Mouse (Mus musculus) ES-Bruce4 (cell line): ENCODE results near the gene Blm.

Experiments
- CTCF ChIP-seq: IDR thresholded peaks from one replicate; pipeline ENCODE4 v1.8.1; 2011; ENCODE audit warnings: low read depth, low read length
- EP300 ChIP-seq: IDR thresholded peaks from 2 replicates; pipeline ENCODE4 v1.6.1; 2011; ENCODE audit warnings: low read depth, low read length; ENCODE audit not compliant: insufficient read depth
- POLR2A ChIP-seq: IDR thresholded peaks from one replicate; pipeline ENCODE4 v1.8.1; 2011; ENCODE audit warnings: low read length; ENCODE audit not compliant: insufficient read depth

DNA sequence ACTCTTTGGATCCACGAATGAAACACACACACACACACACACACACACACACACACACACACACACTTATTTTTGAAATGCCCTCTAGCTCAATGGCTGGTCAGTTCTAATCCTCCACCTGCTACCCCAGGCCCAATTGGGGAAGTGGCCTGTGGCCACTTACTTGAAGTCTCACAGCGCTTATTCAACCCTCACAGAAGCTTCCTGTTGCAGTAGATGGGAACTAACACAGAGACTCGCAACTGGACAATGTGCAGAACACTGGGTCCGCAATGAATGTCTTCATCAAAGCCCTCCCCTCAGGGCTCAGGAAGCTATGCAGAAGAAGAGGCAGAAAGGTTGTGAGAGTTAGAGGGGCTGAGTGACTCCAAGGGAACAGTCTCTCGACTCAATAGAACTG lies 107.2 kb downstream of the Blm start:
- TF ChIP-seq POLR2A = no peak
- TF ChIP-seq CTCF = no peak
- TF ChIP-seq EP300 = no peak
